Mouse (Mus musculus): Measurements from ENCODE around the gene Rasgrp2.

Gene Rasgrp2

GRCm38 (mm10) chr19:6443016-6443415, 43.9 kb downstream of the Rasgrp2 start:
- no peak for DNase-seq

- DNase-seq = no peak
Measured at GRCm38 (mm10) chr19:6445761-6446423, 46.8 kb downstream of the Rasgrp2 start.

- peak; percentile 37 for DNase-seq
Measured at GRCm38 (mm10) chr19:6446736-6447437, 47.7 kb downstream of the Rasgrp2 start.

GRCm38 (mm10) chr19:6448752-6449151, 49.6 kb downstream of the Rasgrp2 start:
- DNase-seq = no peak

- no peak for DNase-seq
Measured at GRCm38 (mm10) chr19:6449841-6450240, 50.7 kb downstream of the Rasgrp2 start.

- DNase-seq = peak; percentile 89
Measured at GRCm38 (mm10) chr19:6452030-6452494, 52.9 kb downstream of the Rasgrp2 start.

GRCm38 (mm10) chr19:6452672-6453310, 53.7 kb downstream of the Rasgrp2 start:
- DNase-seq = no peak

GRCm38 (mm10) chr19:6453349-6453748, 54.2 kb downstream of the Rasgrp2 start:
- no peak for DNase-seq

GRCm38 (mm10) chr19:6454041-6454720, 55.0 kb downstream of the Rasgrp2 start:
- DNase-seq = no peak

- no peak for DNase-seq
Measured at GRCm38 (mm10) chr19:6459504-6459903, 60.4 kb downstream of the Rasgrp2 start.

GRCm38 (mm10) chr19:6462841-6463240, 63.7 kb downstream of the Rasgrp2 start:
- no peak for DNase-seq

- no peak for DNase-seq
Measured at GRCm38 (mm10) chr19:6464306-6465071, 65.3 kb downstream of the Rasgrp2 start.

Measured in kidney, postnatal 10 days (tissue).